Mouse (Mus musculus) T-cell, adult 2 months (primary cell): Measurements from ENCODE around the gene Rapgef3.
A peak's percentile ranks its signal among the peaks of the same experiment; 100 is the strongest.

Experiments used
- DNase-seq: peaks from one replicate; pipeline ENCODE4 v3.0.0; 2022; ENCODE audit warnings: low spot score

Gene Rapgef3

GRCm38 (mm10) chr15:97793386-97794153 is 25.8 kb upstream of the Rapgef3 start:
- DNase-seq, result no peak

GRCm38 (mm10) chr15:97791126-97791700 is 23.4 kb upstream of the Rapgef3 start:
- DNase-seq, result no peak

- DNase-seq, result peak; percentile 60
Measured at GRCm38 (mm10) chr15:97789761-97790505, 22.2 kb upstream of the Rapgef3 start.

GRCm38 (mm10) chr15:97788821-97789220 is 21.0 kb upstream of the Rapgef3 start:
- DNase-seq, result no peak

- DNase-seq, result no peak
Measured at GRCm38 (mm10) chr15:97787799-97788667, 20.3 kb upstream of the Rapgef3 start.

GRCm38 (mm10) chr15:97787148-97787798 is 19.5 kb upstream of the Rapgef3 start:
- DNase-seq, result no peak

GRCm38 (mm10) chr15:97786412-97787112 is 18.8 kb upstream of the Rapgef3 start:
- DNase-seq, result no peak

- no peak for DNase-seq
Measured at GRCm38 (mm10) chr15:97785731-97786411, 18.1 kb upstream of the Rapgef3 start.

- no peak for DNase-seq
Measured at GRCm38 (mm10) chr15:97784561-97785161, 16.9 kb upstream of the Rapgef3 start.

GRCm38 (mm10) chr15:97784092-97784559 is 16.4 kb upstream of the Rapgef3 start:
- DNase-seq, result peak; percentile 90

GRCm38 (mm10) chr15:97782749-97783105 is 15.0 kb upstream of the Rapgef3 start:
- DNase-seq, result peak; percentile 79

GRCm38 (mm10) chr15:97781961-97782748 is 14.4 kb upstream of the Rapgef3 start:
- no peak for DNase-seq

- DNase-seq, result peak; percentile 77
Measured at GRCm38 (mm10) chr15:97780611-97781031, 12.8 kb upstream of the Rapgef3 start.

- no peak for DNase-seq
Measured at GRCm38 (mm10) chr15:97779576-97779975, 11.8 kb upstream of the Rapgef3 start.

- no peak for DNase-seq
Measured at GRCm38 (mm10) chr15:97778311-97779098, 10.7 kb upstream of the Rapgef3 start, which contains the start of gene Slc48a1. Slc48a1 (plus strand) TSS chr15:97778520.

- no peak for DNase-seq
Measured at GRCm38 (mm10) chr15:97776919-97777318, 9.1 kb upstream of the Rapgef3 start.

GRCm38 (mm10) chr15:97776514-97776913 is 8.7 kb upstream of the Rapgef3 start:
- DNase-seq, result peak; percentile 55

GRCm38 (mm10) chr15:97773961-97774370 is 6.2 kb upstream of the Rapgef3 start:
- no peak for DNase-seq
